Mouse (Mus musculus) liver, embryonic 12.5 days (tissue): ENCODE measurements around the gene Plp2. TPM values are rescaled to one million over a fixed set of nuclear protein-coding genes. Genes with fewer than 3 reads are reported as not detected.

Experiments used
- polyA plus RNA-seq: library from polyadenylated mRNA; unstranded; fragments of >200 nt; fragmentation: Nextera tagmentation; extraction: Ambion mirVana; gene quantifications from 2 replicates; pipeline ENCODE4 v1.2.1, GENCODE M21; 2016

Plp2 gene
- polyA plus RNA-seq, 1 experiment from 2014 or later, result 37.6 TPM

Other genes with a start within 250 kb of the Plp2 start
- gene Foxp3, start 97.7 kb downstream of the Plp2 start, polyA plus RNA-seq, result 0.14 TPM in 1 of 2 replicates, not detected in the other
- 0.93 and 1.0 TPM in 2 replicates for gene Ppp1r3f, start 97.1 kb downstream of the Plp2 start, polyA plus RNA-seq
- 26.1 and 26.2 TPM in 2 replicates for gene Ccdc22, start 65.9 kb downstream of the Plp2 start, polyA plus RNA-seq
- gene Cacna1f, start 64.3 kb downstream of the Plp2 start, polyA plus RNA-seq, result 0.04 TPM in 2 replicates
- gene Syp, start 32.9 kb downstream of the Plp2 start, polyA plus RNA-seq, result 0.41 and 0.76 TPM in 2 replicates
- 1.3 and 1.4 TPM in 2 replicates for gene Prickle3, start 14.1 kb downstream of the Plp2 start, polyA plus RNA-seq
- 0.04 TPM in 1 of 2 replicates, not detected in the other for gene Magix, start 9.9 kb upstream of the Plp2 start, polyA plus RNA-seq
- 18.9 and 20.8 TPM in 2 replicates for gene Gpkow, start 25.7 kb upstream of the Plp2 start, polyA plus RNA-seq
- 14.6 and 15.6 TPM in 2 replicates for gene Wdr45, start 42.9 kb upstream of the Plp2 start, polyA plus RNA-seq
- not detected in 2 replicates for gene Gm45208, start 50.9 kb upstream of the Plp2 start, polyA plus RNA-seq
- 13.0 and 13.4 TPM in 2 replicates for gene Praf2, start 57.0 kb upstream of the Plp2 start, polyA plus RNA-seq
- gene Ccdc120, start 79.5 kb upstream of the Plp2 start, polyA plus RNA-seq, result 2.6 and 3.2 TPM in 2 replicates
- 14.1 and 15.1 TPM in 2 replicates for gene Tfe3, start 91.2 kb upstream of the Plp2 start, polyA plus RNA-seq
- gene Gripap1, start 118.4 kb upstream of the Plp2 start, polyA plus RNA-seq, result 36.8 and 39.1 TPM in 2 replicates
- gene Kcnd1, start 150.9 kb upstream of the Plp2 start, polyA plus RNA-seq, result 0.37 and 0.38 TPM in 2 replicates
- gene Otud5, start 170.0 kb upstream of the Plp2 start, polyA plus RNA-seq, result 57.3 and 60.1 TPM in 2 replicates
- 5.0 and 5.2 TPM in 2 replicates for gene Pim2, start 206.9 kb upstream of the Plp2 start, polyA plus RNA-seq
- gene Slc35a2, start 212.6 kb upstream of the Plp2 start, polyA plus RNA-seq, result 19.7 and 23.1 TPM in 2 replicates
- gene Pqbp1, start 227.9 kb upstream of the Plp2 start, polyA plus RNA-seq, result 65.0 and 65.2 TPM in 2 replicates
- gene Timm17b, start 228.0 kb upstream of the Plp2 start, polyA plus RNA-seq, result 98.3 and 98.9 TPM in 2 replicates
- not detected in 2 replicates for gene Gm10491, start 236.4 kb upstream of the Plp2 start, polyA plus RNA-seq
- gene Gm10490, start 238.2 kb upstream of the Plp2 start, polyA plus RNA-seq, result not detected in 2 replicates
- gene Pcsk1n, start 248.4 kb upstream of the Plp2 start, polyA plus RNA-seq, result 0.26 and 0.33 TPM in 2 replicates